Mouse (Mus musculus): ENCODE data around the gene Pdzk1ip1.

DNA sequence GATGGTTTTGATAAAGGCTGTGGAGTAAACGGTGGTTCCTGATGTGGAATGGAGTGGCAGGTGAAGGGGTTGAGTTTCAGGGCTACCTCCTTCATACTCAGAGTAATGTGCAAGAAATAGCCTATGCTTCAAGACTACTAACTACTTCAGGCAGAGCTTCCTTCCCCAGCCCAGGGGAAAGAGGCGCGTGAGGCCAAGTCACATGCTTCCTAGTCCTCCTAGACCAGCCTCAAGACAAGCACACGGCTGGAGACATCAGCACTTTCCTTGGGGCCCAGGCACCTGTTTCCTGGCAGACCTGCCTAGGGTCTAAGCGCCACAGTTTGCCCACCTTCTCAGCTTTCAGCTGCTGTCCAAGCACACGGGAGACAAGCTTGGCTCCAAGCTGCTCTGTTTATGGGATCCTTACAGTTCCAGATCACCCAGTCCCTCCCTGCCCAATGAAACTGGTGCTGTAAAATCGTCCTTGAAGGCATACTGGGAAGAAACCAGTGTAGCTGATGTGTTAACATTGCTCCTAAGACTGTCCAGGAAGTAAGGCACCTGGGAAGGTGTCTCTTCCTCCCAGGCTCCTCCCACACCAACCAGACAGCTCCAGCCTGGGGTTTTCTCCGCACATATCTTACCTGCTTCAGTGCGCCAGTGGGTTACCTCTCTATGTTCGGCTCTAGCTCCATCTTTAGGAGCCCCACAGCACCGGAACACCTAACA lies 8.1 kb downstream of the Pdzk1ip1 start:
- TF ChIP-seq MAFK (IDR thresholded peaks at IDR 0.05; ENCODE audit: insufficient read depth, low read depth, low read length) (no peak), ZC3H11A (IDR thresholded peaks at IDR 0.05; ENCODE audit: borderline replicate concordance, low read depth, low read length) (no peak), HCFC1 (IDR thresholded peaks at IDR 0.05; ENCODE audit: borderline replicate concordance, insufficient read depth, low read length) (no peak), ZNF384 (IDR thresholded peaks at IDR 0.05; ENCODE audit: low read depth, low read length) (no peak)

Measured in ES-E14 (cell line).